Mouse (Mus musculus) kidney, postnatal 14 days (tissue): Measurements from ENCODE around the gene Ipo4.

Experiments
- DNase-seq: peaks from one replicate; pipeline ENCODE4 v3.0.0; 2022; ENCODE audit warnings: mixed read lengths

The Ipo4 gene

DNA sequence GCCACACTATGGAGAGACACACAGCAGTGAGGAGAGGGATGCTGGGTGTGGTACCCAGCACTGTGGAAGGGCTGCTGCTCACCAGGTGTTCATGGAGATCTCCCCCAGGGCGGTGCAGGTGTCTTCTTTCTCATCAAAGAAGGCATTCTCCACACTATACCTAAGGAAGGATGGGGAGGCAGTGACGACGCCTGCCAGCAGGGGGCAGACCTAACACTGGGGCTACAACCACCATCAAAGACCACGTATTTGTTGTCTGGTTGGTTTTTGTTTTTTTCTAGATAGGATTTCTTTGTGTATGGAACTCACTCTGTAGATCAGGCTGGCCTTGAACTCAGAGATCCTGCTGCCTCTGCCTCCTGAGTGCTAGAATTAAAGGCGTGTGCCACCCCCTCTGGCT, 6.4 kb downstream of the Ipo4 start:
- DNase-seq = peak; percentile 56

DNA sequence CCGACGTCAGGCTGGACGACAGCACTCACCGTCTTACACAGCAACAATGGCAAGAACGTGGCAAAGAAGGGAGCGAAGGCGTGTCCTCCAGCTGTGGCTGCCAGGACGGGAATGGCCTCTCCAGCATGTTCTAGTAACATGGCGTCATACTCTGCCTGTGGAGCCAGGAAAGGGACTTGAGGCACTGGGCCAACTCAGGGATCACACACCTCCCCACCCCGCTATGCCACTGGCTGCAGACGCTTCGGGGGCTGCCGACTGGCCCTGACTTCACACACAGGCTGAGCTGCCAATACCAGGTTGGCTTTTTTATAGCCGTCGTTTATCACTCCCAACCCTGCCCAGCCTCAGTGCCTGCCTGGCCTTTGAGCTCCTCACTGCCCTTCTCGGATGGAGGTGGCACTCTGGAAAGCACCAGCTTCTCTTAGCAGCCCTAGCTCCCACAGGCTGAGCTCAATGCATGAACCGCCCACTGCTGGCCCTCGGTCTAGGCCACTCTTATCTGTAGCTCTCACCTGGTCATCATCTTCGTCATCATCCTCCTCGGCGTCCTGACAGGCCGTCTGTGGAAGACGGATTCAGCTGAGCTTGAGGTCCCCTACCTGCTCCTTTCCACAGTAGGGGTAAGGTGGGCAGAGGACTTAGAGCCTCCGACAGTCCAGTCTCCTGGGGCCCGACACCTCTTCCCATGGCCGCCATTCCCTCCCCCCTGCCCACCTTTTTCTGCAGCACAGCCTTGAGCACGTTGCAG, 7.5 kb downstream of the Ipo4 start:
- no peak for DNase-seq

DNA sequence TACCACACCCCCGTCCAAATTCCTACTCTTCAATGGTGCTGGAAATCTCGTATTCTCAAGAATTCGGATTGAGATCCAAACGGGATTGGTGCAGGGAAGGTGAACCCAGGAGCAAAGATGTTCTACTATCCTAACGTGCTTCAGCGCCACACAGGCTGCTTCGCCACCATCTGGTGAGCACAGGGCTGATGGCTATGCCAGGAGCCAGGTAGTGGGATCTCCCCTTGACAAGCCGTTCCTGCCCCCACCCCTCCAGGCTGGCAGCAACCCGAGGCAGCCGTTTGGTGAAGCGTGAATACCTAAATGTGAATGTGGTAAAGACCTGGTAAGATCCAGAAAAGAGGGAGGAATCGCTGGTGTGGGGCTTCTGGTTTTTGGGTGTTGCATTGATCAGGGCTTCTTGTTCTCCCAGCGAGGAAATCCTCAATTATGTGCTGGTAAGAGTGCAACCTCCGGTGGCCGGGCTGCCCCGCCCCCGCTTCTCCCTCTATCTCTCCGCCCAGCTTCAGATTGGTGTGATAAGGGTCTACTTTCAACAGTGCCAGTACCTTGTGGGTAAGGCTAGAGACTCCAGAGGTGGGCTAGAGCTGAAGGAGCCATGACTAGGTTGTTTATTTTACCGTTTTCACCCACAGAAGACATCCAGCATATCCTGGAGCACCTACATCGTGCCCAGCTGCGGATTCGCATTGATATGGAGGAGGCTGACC, 17.1 kb downstream of the Ipo4 start:
- no peak for DNase-seq

- DNase-seq = peak; percentile 59
These were observed 17.9 kb downstream of the Ipo4 start, which contains the start of gene Rec8 for GRCm38 (mm10) chr14:55617822-55618221. Rec8 (plus strand) TSS chr14:55618037.

GRCm38 (mm10) chr14:55616844-55617243, 18.9 kb downstream of the Ipo4 start:
- no peak for DNase-seq

GRCm38 (mm10) chr14:55615876-55616275, 19.9 kb downstream of the Ipo4 start:
- DNase-seq = no peak

DNA sequence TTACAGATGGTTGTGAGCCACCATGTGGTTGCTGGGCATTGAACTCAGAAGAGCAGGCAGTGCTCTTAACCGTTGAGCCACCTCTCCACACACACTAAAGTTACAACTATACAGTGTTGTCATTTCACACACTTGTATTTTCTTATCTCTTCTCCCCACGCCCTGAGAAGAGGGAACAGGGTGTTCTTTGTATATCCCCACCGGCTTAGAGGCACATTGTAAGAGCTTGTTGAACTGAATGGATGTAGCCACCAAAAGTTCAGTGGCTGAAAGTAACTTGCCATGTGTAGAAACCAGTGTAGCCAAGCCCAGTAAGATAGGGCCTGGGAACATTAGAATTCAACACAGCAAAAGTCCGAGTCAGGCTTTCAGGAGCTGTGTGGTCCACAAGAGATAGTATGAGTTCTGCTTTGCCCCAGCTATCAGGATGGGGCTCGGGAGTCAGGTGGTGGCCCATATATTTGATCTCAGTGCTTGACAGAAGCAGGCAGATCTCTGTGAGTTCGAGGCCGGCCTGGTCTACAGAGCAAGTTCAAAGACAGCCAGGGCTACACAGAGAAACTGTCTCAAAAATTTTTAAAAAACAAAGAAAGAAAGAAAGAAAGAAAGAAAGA, 21.1 kb downstream of the Ipo4 start:
- no peak for DNase-seq

DNA sequence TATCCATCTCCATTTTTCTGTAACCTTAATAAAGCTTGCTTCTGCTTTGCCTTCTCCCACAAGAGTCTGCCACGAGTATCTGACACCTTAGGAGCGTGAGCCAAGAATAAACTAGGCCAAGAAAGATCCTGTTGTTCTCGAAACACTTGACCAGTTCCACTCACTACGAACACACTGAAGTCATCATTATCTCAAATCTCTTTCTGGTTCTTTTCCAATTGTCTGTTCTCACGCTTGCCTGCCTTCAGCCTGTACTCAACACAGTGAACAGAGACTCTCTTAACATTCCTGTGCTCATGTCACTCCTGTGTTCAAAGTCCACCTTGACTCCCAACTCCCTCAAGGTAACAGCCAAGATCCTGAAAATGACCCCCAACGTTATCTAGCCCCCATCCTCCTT, 22.4 kb downstream of the Ipo4 start:
- DNase-seq = no peak

DNA sequence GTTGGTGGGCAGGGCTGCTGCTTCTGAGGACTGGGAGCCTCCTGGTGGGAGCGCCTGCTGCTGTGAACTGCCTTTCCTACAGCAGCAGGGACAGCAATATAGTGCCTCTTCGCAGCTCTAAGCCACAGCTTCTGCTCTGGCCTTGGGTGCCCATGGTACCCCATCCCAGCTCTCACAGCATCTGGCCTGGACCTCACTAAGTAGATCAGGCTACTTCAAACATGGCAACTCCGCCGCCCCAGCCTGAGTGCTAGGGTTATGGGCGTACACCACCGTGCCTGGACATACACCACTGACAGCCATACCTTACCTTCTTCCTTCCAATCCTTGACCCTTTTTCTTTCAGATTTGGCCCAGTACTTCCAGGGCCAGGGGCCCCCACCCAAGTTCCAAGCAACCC, 27.4 kb downstream of the Ipo4 start:
- no peak for DNase-seq

GRCm38 (mm10) chr14:55605743-55606459, 29.9 kb downstream of the Ipo4 start:
- DNase-seq = no peak

- DNase-seq = no peak
These were observed 30.9 kb downstream of the Ipo4 start for GRCm38 (mm10) chr14:55604823-55605222.

- DNase-seq = peak; percentile 95
These were observed 31.9 kb downstream of the Ipo4 start for GRCm38 (mm10) chr14:55603633-55604576.

DNA sequence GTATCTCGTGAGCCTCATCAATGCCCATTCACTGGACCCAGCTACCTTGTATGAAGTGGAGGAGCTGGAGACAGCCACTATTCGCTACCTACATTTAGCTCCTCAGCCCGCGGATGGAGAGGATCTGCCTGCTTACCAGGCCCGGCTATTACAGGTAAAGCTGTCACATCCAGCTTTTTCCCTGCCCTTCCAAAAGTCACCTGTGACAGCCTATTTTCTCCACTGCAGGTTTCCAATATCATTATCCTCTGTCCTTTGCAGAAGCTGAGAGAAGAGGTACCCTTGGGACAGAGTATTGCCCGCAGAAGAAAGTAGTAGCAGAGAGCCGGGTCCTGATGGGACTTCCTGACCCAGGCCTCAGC, 32.5 kb downstream of the Ipo4 start, which contains the start of gene Irf9:
Gene Irf9 (plus strand): TSS at position 301 of the 362 bp plus-strand sequence.
- no peak for DNase-seq

DNA sequence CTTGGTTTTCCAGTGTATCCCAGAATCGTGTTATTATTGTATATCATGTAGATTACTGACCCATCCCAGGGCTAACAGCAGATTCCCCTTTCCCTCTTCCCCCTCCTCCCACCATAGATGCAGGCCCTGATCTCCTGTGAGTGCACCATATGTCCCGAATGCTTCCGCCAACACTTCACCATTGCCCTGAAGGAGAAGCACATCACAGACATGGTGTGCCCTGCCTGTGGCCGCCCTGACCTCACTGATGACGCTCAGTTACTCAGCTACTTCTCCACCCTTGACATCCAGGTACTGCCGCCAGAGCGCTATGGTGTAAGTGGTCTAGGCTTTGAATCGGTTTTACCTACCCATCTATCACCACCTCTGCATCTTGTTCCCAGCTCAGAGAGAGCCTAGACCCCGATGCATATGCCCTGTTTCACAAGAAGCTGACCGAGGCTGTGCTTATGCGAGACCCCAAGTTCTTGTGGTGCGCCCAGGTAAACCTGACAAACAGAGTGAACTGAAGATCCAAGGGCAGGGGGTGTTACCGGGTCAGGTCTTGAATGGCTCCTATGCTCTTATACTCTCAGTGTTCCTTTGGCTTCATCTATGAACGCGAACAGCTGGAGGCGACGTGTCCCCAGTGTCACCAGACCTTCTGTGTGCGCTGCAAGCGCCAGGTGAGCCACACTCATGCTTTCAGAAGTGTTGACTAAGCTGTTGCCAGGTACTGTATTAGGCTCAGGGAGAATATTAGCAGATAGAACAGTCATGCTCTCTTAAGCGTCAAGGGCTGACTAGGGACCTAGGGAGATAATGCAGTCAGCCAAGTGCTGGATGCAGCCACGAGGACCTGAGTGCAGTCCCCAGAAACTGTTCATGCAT, 37.0 kb downstream of the Ipo4 start:
- DNase-seq = no peak

DNA sequence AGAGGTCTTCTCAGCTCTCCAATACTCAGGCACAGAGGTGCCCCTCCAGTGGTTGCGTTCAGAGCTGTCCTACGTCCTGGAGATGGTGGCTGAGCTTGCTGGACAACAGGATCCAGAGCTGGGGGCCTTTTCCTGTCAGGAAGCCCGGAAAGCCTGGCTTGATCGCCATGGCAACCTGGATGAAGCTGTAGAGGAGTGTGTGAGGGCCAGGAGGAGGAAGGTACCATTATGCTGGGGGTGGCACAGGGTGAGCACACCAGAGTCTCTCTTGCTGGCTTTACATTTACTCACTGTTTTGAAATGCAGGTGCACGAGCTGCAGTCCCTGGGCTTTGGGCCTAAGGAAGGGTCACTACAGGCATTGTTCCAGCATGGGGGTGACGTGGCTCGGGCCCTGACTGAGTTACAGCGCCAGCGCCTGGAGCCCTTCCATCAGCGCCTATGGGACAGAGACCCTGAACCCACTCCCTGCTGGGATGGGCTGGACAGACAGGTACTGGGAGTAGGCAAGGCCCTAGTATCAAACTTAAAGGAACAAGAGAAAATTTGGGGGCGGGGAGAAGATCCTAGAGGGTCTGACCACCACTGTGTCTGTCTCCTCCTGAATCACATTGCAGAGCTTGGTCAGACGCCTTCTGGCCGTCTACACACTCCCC, 39.6 kb downstream of the Ipo4 start:
- DNase-seq = peak; percentile 56

- no peak for DNase-seq
These were observed 43.5 kb downstream of the Ipo4 start for GRCm38 (mm10) chr14:55592226-55592625.

- peak; percentile 97 for DNase-seq
These were observed 44.3 kb downstream of the Ipo4 start, which contains the start of gene Rnf31 for GRCm38 (mm10) chr14:55591331-55591891. Rnf31 (plus strand) TSS chr14:55591708.

DNA sequence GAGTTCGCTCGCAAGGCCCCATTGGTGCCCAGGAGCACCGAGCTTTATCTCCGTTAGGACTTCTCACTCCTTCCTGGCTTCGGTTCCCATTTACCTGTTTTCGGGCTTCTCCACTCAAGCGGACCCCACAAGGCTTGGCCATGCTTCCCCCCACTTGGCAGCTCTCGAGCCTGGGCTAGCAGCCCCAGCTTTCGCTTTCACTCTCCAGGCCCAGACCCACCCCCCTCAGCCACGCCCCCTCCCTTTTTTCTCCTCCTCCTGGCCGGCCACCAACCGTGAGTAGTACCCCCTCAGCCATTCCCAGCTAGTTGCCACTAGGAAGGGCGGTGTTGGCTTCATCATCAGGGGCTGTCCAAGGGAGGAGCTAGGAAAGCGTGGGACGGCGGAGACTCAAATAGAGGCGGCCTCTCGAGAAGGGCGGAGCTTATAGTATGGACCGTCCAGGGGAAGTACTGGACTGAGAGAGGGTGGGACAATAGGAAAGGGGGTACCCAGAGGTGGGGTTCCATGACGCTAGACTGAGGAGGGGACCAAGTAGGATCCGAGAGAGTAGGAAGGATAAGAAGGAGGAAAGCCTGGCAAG, 44.9 kb downstream of the Ipo4 start, which contains the start of gene Psme2:
Gene Psme2 (minus strand): TSS at position 366 of the 583 bp plus-strand sequence.
- DNase-seq = peak; percentile 96

GRCm38 (mm10) chr14:55589771-55590448, 45.8 kb downstream of the Ipo4 start:
- no peak for DNase-seq
